Mouse (Mus musculus) C2C12 (cell line): ENCODE measurements around the gene Hspa4.
"Not testable (repeated sequence)": the region's sequence is repeated elsewhere in the genome, so short reads cannot be mapped to it uniquely, and the experiment has no call there.

Experiments used
- CEBPB ChIP-seq: IDR thresholded peaks from one replicate; pipeline ENCODE4 v1.6.1; 2011; ENCODE audit warnings: low read depth, mild to moderate bottlenecking, control low read depth, moderate library complexity
- USF1 ChIP-seq: IDR thresholded peaks from one replicate; pipeline ENCODE4 v1.6.1; 2011; ENCODE audit warnings: low read depth, mild to moderate bottlenecking, control low read depth, moderate library complexity

DNA sequence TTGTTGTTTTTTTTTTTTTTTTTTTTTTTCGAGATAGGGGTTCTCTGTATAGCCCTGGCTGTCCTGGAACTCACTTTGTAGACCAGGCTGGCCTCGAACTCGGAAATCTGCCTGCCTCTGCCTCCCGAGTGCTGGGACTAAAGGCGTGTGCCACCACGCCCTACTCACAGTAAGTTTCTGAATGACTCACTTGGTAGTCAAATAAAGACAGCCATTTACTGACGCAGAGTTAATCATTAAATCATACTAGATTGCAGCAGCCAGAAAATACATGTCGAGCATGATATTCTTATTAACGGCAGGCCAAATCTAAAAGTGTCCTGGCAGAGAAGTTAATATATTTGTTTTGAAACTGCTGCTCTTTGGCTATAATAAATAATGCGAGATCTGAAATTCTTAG, 40.8 kb upstream of the Hspa4 start:
- not testable (repeated sequence) for TF ChIP-seq USF1, CEBPB
